Mouse (Mus musculus): ENCODE results near the gene Mpst.

DNA sequence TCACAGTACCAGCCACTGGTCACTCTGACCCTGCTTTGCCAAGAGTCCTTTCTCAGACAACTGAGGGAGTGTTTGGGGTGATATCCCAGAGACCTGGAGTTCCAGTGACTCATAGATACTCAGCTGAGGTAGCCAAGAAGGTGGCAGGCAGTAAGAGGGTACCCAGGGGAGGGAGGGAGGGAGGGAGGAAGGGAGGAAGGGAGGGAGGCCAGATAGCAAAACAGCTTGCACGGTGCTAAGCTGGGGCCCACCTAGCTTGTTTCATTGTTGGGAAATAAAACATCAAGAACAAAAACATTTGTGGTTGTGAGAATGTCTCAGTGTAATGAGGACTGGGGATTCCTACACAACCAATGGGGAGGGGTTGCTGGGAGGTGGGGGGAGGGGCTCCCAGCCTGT, 7.5 kb downstream of the Mpst start:
- TF ChIP-seq CTCF (IDR thresholded peaks at IDR 0.05; ENCODE audit: extremely low read depth, insufficient read depth, low read length) (no peak), POLR2A (IDR thresholded peaks at IDR 0.05; ENCODE audit: extremely low read depth, insufficient read depth, low read length) (no peak)
